Comparison of ENCODE assay signal across 21 mouse cellular contexts in the genomic region with DNA sequence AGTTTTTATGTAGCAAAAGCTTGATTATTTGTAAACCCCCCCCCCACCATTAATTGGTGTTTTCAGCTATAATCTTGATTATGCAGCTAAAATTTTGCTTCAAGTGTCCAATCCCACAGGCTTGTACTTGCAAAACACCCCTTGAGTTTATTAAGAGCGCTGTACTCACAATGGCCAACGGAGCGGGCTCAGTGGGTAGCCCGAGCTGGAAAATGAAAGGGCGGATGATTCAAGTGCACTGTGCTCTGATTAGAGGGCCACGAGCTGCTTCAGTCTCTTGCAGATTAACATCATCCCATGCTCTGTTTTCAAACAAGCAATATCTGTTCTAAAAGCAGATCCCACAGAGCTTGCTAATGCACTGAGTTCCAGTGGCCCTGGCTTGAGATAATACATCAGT.
"Had no signal": no experiment of that assay in that cellular context is flagged by ENCODE, and none has a peak within 500 bp of the region (broad histone marks: within the 10 kb centered on the region; RNA-seq: fewer than 3 reads in every experiment).

No protein-coding gene starts in this region.

- DNase-seq: layer of hippocampus, adult 9-11 months; liver; lung, adult 18-20 months; lung, postnatal 10 days; lung, postnatal 36 days; retina, postnatal 1 day; right cerebral cortex, postnatal 25 days; spleen, adult 18-20 months; thymus, postnatal 25 days had no signal

- H3K27me3 ChIP-seq: limb, embryonic 13.5 days; liver, embryonic 12.5 days; liver, embryonic 15.5 days; lung, embryonic 15.5 days; midbrain, embryonic 12.5 days; neural tube, embryonic 13.5 days; stomach, embryonic 15.5 days had no signal

- H3K27ac ChIP-seq: kidney, postnatal 0 days; layer of hippocampus, adult 2 months; limb, embryonic 10.5 days; limb, embryonic 13.5 days; liver, embryonic 12.5 days; liver, embryonic 15.5 days; lung, embryonic 15.5 days; midbrain, embryonic 12.5 days; neural tube, embryonic 13.5 days; stomach, embryonic 15.5 days had no signal

- H3K4me2 ChIP-seq: limb, embryonic 13.5 days; liver, embryonic 12.5 days; liver, embryonic 15.5 days; lung, embryonic 15.5 days; midbrain, embryonic 12.5 days; neural tube, embryonic 13.5 days; stomach, embryonic 15.5 days had no signal

- H3K36me3 ChIP-seq: limb, embryonic 10.5 days; limb, embryonic 13.5 days; liver, embryonic 12.5 days; liver, embryonic 15.5 days; lung, embryonic 15.5 days; midbrain, embryonic 12.5 days; neural tube, embryonic 13.5 days; stomach, embryonic 15.5 days had no signal

- ATAC-seq: liver, embryonic 12.5 days; midbrain, embryonic 16.5 days had no signal

- H3K9me3 ChIP-seq: limb, embryonic 10.5 days; limb, embryonic 13.5 days; liver, embryonic 12.5 days; liver, embryonic 15.5 days; lung, embryonic 15.5 days; midbrain, embryonic 12.5 days; neural tube, embryonic 13.5 days; stomach, embryonic 15.5 days had no signal

- H3K9ac ChIP-seq: limb, embryonic 13.5 days; liver, embryonic 12.5 days; liver, embryonic 15.5 days; lung, embryonic 15.5 days; midbrain, embryonic 12.5 days; neural tube, embryonic 13.5 days; stomach, embryonic 15.5 days had no signal

- H3K4me3 ChIP-seq: layer of hippocampus, adult 2 months; limb, embryonic 10.5 days; limb, embryonic 13.5 days; liver, embryonic 12.5 days; liver, embryonic 15.5 days; lung, embryonic 15.5 days; midbrain, embryonic 12.5 days; myocyte; neural tube, embryonic 13.5 days; stomach, embryonic 15.5 days had no signal

- H3K4me1 ChIP-seq: lung, embryonic 15.5 days; midbrain, embryonic 12.5 days; neural tube, embryonic 13.5 days; stomach, embryonic 15.5 days had no signal
